Mouse (Mus musculus): Measurements from ENCODE around the gene Hivep3.
A peak's percentile ranks its signal among the peaks of the same experiment; 100 is the strongest.

Gene Hivep3

GRCm38 (mm10) chr4:120153736-120154135 lies 420.2 kb downstream of the Hivep3 start:
- DNase-seq (ENCODE audit: low spot score), result no peak

GRCm38 (mm10) chr4:120158714-120159310 lies 425.2 kb downstream of the Hivep3 start:
- no peak for DNase-seq (ENCODE audit: low spot score)

DNA sequence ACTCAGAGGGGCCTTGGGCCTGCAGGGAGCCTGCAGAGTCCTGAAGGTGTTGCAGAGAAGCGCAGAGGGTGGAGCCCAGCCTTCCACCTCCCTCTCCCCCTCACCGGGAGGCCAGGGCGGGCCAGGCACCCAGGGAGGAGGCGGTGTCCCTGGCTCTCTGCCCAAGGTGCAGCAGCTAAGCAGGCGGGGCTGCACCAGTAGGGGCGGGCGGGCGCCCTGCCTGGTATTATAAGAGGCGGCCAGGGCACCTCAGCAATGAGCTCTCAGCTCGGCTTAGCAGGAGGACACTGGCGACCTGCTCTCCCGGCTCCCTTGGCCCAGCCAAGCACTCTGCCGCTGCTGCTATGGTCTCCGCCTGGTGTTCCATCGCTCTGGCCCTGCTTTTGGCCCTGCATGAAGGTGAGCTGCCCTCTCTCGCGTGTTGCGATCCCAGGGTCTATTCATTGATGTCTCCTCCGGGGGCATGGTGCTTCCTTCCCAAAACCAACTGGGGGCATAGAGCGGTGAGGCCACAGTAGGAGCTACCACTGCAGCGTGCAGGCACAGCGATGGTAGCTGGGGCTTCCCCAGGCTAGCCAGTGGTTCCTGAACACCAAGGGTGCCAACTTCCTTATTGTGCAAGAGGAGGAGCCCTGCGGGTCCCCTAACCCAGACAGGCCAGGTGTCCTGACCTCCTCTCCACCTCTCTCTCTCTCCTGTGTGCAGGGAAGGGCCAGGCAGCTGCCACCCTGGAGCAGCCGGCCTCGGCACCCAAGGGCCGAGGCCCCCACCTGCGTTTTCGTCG lies 427.8 kb downstream of the Hivep3 start, which contains the start of gene Edn2:
Gene Edn2, plus strand, starts transcription at position 41 of the 784 bp plus-strand sequence.
- peak; percentile 87 for DNase-seq (ENCODE audit: low spot score)

- DNase-seq (ENCODE audit: low spot score), result no peak
These were observed 429.0 kb downstream of the Hivep3 start for GRCm38 (mm10) chr4:120162586-120162985.

GRCm38 (mm10) chr4:120163242-120163641 lies 429.7 kb downstream of the Hivep3 start:
- DNase-seq (ENCODE audit: low spot score), result peak; percentile 49

GRCm38 (mm10) chr4:120164316-120164715 lies 430.7 kb downstream of the Hivep3 start:
- no peak for DNase-seq (ENCODE audit: low spot score)

GRCm38 (mm10) chr4:120167778-120168177 lies 434.2 kb downstream of the Hivep3 start:
- no peak for DNase-seq (ENCODE audit: low spot score)

DNA sequence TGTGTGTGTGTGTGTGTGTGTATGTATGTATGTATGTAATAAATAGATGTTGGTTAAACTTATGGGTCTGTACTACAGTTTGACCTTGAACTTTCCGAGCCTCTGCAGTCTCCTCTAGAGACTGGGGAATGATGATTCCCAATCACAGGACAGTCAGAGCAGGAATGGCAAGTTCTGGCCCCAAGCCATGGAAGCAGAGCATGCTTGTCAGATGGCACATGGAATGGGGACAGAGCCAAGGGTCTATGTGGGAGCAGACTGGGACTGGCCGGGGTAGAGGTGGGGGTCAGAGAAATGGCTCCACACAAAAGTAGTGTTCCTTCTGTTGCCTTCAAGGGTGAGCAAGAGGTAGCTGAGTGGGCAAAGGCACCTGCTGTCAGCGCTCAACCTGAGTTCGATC lies 434.8 kb downstream of the Hivep3 start:
- no peak for DNase-seq (ENCODE audit: low spot score)

DNA sequence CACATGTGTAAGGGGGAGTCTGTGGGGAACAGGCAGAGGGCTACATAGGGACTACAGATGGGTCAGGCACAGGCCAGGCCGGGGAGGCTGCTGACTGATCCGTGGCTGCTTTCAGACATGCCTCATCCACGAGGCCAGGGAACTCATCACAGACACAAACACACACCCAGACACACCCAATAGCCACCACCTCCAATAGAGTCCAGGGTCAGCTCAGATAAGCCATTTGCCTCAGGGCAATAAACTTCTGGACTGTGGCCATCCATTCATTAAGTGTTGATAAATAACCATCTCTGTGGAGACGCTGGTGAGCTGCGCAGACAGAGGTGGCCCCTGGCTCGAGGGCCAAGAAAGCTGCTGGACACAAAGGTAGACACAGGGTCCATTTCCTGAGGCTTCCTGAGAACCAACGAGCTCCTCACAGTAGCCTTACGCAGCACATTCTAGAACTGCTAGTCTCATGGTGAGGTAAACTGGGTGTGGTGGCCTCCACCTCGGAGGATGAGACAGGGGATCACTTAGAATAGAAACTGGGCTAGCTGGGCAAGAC lies 436.9 kb downstream of the Hivep3 start:
- no peak for DNase-seq (ENCODE audit: low spot score)

DNA sequence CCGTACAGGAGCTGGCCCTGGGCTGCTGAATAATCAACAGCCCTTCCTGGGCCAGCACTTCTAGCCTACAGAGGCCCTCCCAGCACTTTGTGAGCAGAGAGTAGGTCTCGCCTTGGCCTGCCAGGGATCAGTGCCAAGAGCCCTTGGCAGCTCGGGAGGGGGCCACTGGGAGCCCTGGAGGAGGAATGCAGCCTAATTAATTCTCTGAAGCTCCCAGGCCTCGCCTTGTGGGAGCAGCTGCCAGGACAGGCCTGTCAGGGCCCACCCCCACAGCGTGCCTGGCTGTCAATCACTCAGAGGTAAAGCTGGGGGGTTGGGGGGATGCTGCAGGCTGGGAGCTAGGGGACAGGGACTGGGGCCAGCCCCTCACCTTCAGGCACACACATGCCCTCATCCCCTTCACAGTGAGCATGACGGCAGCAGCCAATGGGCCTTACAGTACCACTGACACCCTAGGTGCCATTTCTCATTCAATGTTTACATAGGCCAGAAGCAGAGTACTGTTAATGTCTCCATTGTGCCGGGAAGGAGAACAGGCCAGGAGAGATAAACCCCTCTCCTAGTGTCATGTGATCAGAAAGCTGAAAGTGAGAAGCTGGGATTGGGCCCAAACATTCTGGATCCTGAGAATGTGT lies 438.6 kb downstream of the Hivep3 start:
- peak; percentile 41 for DNase-seq (ENCODE audit: low spot score)

DNA sequence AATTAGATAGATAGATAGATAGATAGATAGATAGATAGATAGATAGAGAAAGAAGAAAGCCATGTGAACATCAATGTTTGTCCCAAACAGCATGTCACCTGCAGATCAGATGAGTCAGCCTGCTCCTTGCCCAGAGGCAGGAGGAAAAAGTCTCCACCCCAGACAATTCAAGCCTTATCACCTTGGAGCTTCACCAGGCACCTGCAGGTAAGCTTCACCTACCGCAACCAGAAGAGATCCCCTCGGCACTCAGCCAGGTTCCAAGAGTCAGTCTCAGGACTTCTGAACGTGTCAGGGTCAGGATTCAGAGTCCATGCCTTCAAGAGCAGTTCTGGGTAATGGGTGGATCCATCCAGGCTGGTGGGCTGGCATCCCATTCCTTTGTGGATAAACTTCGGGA lies 445.5 kb downstream of the Hivep3 start:
- DNase-seq (ENCODE audit: low spot score), result no peak

GRCm38 (mm10) chr4:120180535-120180934 lies 447.0 kb downstream of the Hivep3 start:
- no peak for DNase-seq (ENCODE audit: low spot score)

GRCm38 (mm10) chr4:120184374-120184991 lies 450.9 kb downstream of the Hivep3 start:
- DNase-seq (ENCODE audit: low spot score), result no peak

GRCm38 (mm10) chr4:120186441-120186840 lies 452.9 kb downstream of the Hivep3 start:
- DNase-seq (ENCODE audit: low spot score), result no peak

- no peak for DNase-seq (ENCODE audit: low spot score)
These were observed 453.4 kb downstream of the Hivep3 start for GRCm38 (mm10) chr4:120186934-120187333.

Measured in ovary, adult 18-20 months (tissue).